Mouse (Mus musculus): ENCODE measurements around the gene Trabd2b. TPM values are rescaled to one million over a fixed set of nuclear protein-coding genes. Genes with fewer than 3 reads are reported as not detected.

Gene Trabd2b
- polyA plus RNA-seq, 1 experiment from 2014 or later: 1.8 TPM

DNA sequence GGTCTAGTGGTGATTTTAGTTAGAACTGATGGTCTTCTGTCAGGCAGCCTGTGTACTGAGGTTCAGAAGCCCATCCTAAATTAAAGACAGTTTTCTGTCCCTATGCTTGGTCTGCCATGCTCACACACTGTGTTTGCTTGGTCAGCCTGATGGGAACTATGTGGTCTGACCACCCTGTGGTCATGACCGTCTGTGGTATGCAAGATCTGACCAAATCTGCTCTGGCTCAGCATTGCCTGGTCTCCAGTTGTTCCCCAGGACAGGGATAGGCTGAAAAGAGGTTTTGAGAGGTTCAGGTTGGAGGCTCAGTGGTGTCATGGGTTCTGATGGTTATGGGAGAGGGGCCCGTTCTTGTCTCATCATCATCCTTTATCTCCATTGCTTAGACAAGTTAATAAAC, 13.6 kb downstream of the Trabd2b start:
- 95% methylated on average over 2 of the region's 2 CpGs for WGBS
- H3K9me3 ChIP-seq: no peaks in the 10 kb centered on the region

GRCm38 (mm10) chr4:114423084-114423483, 16.6 kb downstream of the Trabd2b start:
- no peak overlapping the region for H3K4me3 ChIP-seq
- H3K27ac ChIP-seq (replicated peaks): no peak overlapping the region
- 70% methylated on average over 6 of the region's 6 CpGs for WGBS
- H3K9me3 ChIP-seq: no peaks in the 10 kb centered on the region
- H3K27me3 ChIP-seq: no peaks in the 10 kb centered on the region
- H3K4me1 ChIP-seq: no peaks in the 10 kb centered on the region
- H3K4me2 ChIP-seq (replicated peaks): no peak overlapping the region
- no peaks in the 10 kb centered on the region for H3K36me3 ChIP-seq
- H3K9ac ChIP-seq (replicated peaks): no peak overlapping the region
- no peak for ATAC-seq (ENCODE audit: low FRiP score, low read depth)

More for the DNA sequence above, 13.6 kb downstream of the Trabd2b start:
- H3K4me3 ChIP-seq: no peak overlapping the region
- H3K36me3 ChIP-seq: no peaks in the 10 kb centered on the region
- H3K4me2 ChIP-seq (replicated peaks): no peak overlapping the region
- no peak overlapping the region for H3K27ac ChIP-seq (replicated peaks)
- H3K9ac ChIP-seq (replicated peaks): no peak overlapping the region
- peaks cover 4% of the 10 kb centered on the region; the same call in 1 of the 2 replicates for H3K4me1 ChIP-seq
- no peaks in the 10 kb centered on the region for H3K27me3 ChIP-seq
- ATAC-seq (ENCODE audit: low FRiP score, low read depth): no peak

- Histone ChIP-seq H3K4me3 (no peak overlapping the region), H3K27ac (replicated peaks) (no peak overlapping the region), H3K27me3 (no peaks in the 10 kb centered on the region), H3K36me3 (no peaks in the 10 kb centered on the region), H3K9ac (replicated peaks) (no peak overlapping the region), H3K4me2 (replicated peaks) (no peak overlapping the region), H3K4me1 (no peaks in the 10 kb centered on the region), H3K9me3 (no peaks in the 10 kb centered on the region)
- WGBS: 63% methylated on average over 5 of the region's 5 CpGs
- ATAC-seq (ENCODE audit: low FRiP score, low read depth): no peak
Measured at GRCm38 (mm10) chr4:114425808-114426207, 19.3 kb downstream of the Trabd2b start.

GRCm38 (mm10) chr4:114432742-114433141, 26.2 kb downstream of the Trabd2b start:
- H3K27me3 ChIP-seq: no peaks in the 10 kb centered on the region
- no peaks in the 10 kb centered on the region for H3K9me3 ChIP-seq
- H3K27ac ChIP-seq (replicated peaks): no peak overlapping the region
- H3K4me1 ChIP-seq: no peaks in the 10 kb centered on the region
- no peak overlapping the region for H3K4me3 ChIP-seq
- no peak overlapping the region for H3K4me2 ChIP-seq (replicated peaks)
- H3K36me3 ChIP-seq: no peaks in the 10 kb centered on the region
- 89% methylated on average over 2 of the region's 2 CpGs for WGBS
- H3K9ac ChIP-seq (replicated peaks): no peak overlapping the region
- ATAC-seq (ENCODE audit: low FRiP score, low read depth): no peak

DNA sequence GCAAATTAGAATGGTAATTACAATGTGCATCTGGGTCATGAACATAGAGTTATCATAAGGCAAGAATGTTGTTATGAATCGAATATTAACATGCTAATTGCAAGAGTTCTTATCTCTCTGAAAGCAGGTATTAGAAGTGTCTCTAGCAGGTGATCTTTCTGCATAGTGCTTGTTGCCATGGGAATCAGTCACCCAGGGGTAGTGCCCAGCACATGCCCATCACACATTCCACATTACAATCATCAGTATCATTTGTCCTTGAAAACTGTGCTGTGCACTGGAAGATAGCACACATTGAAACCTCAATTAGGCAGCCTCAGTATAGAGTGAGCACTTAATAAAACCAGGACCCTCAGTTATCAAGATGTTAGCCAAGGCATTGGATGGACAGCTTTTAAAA, 26.9 kb downstream of the Trabd2b start:
- no peak for ATAC-seq (ENCODE audit: low FRiP score, low read depth)
- H3K4me3 ChIP-seq: no peak overlapping the region
- H3K4me2 ChIP-seq (replicated peaks): no peak overlapping the region
- WGBS: 82% methylated on average over 1 of the region's 1 CpGs
- no peak overlapping the region for H3K9ac ChIP-seq (replicated peaks)
- no peaks in the 10 kb centered on the region for H3K27me3 ChIP-seq
- no peaks in the 10 kb centered on the region for H3K36me3 ChIP-seq
- no peaks in the 10 kb centered on the region for H3K9me3 ChIP-seq
- H3K27ac ChIP-seq (replicated peaks): no peak overlapping the region
- no peaks in the 10 kb centered on the region for H3K4me1 ChIP-seq

DNA sequence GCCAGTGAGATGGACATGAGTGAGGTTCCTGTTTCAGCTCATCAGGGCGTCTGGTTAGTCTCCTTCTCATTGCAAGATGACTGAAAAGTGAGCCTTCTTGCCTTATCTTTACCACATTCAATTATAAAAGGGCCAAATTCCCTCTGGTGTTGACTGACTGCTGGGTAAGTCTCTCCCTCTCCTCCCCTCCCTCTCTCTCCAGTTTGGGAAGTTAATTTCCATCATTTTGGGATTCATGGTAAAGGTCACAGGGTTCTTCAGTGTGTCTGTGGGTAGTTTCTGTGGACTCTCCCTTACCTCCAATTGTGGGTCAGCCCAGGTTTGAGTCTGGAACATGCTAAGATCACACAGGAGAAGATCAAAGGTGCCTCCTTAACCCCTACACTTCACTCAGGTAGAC, 28.2 kb downstream of the Trabd2b start:
- H3K27ac ChIP-seq (replicated peaks): no peak overlapping the region
- ATAC-seq (ENCODE audit: low FRiP score, low read depth): no peak
- 71% methylated on average over 1 of the region's 1 CpGs for WGBS
- no peaks in the 10 kb centered on the region for H3K36me3 ChIP-seq
- H3K4me1 ChIP-seq: no peaks in the 10 kb centered on the region
- no peak overlapping the region for H3K4me3 ChIP-seq
- H3K4me2 ChIP-seq (replicated peaks): no peak overlapping the region
- no peaks in the 10 kb centered on the region for H3K9me3 ChIP-seq
- no peak overlapping the region for H3K9ac ChIP-seq (replicated peaks)
- no peaks in the 10 kb centered on the region for H3K27me3 ChIP-seq

DNA sequence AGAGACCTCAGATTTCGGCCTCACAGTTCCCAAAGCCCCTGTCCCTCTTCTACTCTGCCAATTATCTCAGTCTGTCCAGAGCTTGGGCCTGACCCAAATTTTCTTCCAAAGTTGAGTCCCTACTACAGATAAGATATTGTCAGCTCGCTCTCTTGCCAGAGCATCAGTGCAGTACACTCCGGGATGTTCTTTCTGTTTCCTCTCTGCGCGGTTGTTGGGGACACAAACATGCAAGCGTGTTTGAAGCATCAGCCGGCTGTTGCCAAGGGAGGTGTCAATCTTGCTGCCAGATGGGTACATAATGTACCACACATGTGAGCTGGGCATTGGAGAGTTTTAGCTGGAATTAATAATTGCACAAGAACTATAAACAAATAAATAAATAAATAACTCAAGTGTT, 28.9 kb downstream of the Trabd2b start:
- H3K4me1 ChIP-seq: no peaks in the 10 kb centered on the region
- no peak overlapping the region for H3K27ac ChIP-seq (replicated peaks)
- no peak overlapping the region for H3K4me3 ChIP-seq
- WGBS: 89% methylated on average over 7 of the region's 7 CpGs
- H3K27me3 ChIP-seq: no peaks in the 10 kb centered on the region
- no peak overlapping the region for H3K9ac ChIP-seq (replicated peaks)
- ATAC-seq (ENCODE audit: low FRiP score, low read depth): no peak
- H3K4me2 ChIP-seq (replicated peaks): no peak overlapping the region
- no peaks in the 10 kb centered on the region for H3K9me3 ChIP-seq
- no peaks in the 10 kb centered on the region for H3K36me3 ChIP-seq

- Histone ChIP-seq H3K36me3 (no peaks in the 10 kb centered on the region), H3K4me1 (no peaks in the 10 kb centered on the region), H3K4me2 (replicated peaks) (no peak overlapping the region), H3K27ac (replicated peaks) (no peak overlapping the region), H3K4me3 (no peak overlapping the region), H3K9me3 (no peaks in the 10 kb centered on the region), H3K27me3 (no peaks in the 10 kb centered on the region), H3K9ac (replicated peaks) (no peak overlapping the region)
- ATAC-seq (ENCODE audit: low FRiP score, low read depth): no peak
- 81% methylated on average over 2 of the region's 2 CpGs for WGBS
Measured at GRCm38 (mm10) chr4:114438764-114439163, 32.2 kb downstream of the Trabd2b start.

GRCm38 (mm10) chr4:114442186-114442585, 35.7 kb downstream of the Trabd2b start:
- H3K27ac ChIP-seq (replicated peaks): no peak overlapping the region
- no peaks in the 10 kb centered on the region for H3K4me1 ChIP-seq
- no peak for ATAC-seq (ENCODE audit: low FRiP score, low read depth)
- no peaks in the 10 kb centered on the region for H3K9me3 ChIP-seq
- no peaks in the 10 kb centered on the region for H3K36me3 ChIP-seq
- H3K9ac ChIP-seq (replicated peaks): no peak overlapping the region
- H3K4me2 ChIP-seq (replicated peaks): no peak overlapping the region
- 70% methylated on average over 2 of the region's 2 CpGs for WGBS
- no peaks in the 10 kb centered on the region for H3K27me3 ChIP-seq
- H3K4me3 ChIP-seq: no peak overlapping the region

DNA sequence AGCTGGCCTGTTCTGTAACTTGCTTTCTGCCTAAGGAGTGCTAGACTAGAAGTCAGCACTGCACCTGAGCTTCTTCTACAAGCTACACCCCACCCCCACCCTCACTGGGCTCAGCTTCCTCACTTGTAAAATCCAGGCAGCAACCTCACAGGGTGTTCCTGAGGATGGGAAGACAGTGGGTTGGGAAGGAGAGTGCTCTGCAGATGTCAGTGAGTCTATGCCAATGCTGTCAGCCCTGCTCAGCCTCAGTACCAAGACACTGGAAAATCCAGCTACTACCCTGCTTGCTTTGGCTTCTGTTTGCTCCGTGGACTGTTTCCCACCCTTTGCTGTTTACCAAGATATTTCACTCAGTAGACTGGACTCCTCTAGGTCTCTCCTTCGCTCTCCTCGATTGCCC, 36.1 kb downstream of the Trabd2b start:
- no peak overlapping the region for H3K4me3 ChIP-seq

GRCm38 (mm10) chr4:114448393-114449052, 42.0 kb downstream of the Trabd2b start:
- H3K9me3 ChIP-seq: no peaks in the 10 kb centered on the region
- no peak overlapping the region for H3K9ac ChIP-seq (replicated peaks)
- H3K27ac ChIP-seq (replicated peaks): no peak overlapping the region
- WGBS: 93% methylated on average over 9 of the region's 9 CpGs
- ATAC-seq (ENCODE audit: low FRiP score, low read depth): no peak
- no peaks in the 10 kb centered on the region for H3K36me3 ChIP-seq
- H3K4me1 ChIP-seq: no peaks in the 10 kb centered on the region
- no peak overlapping the region for H3K4me3 ChIP-seq
- H3K27me3 ChIP-seq: no peaks in the 10 kb centered on the region
- H3K4me2 ChIP-seq (replicated peaks): no peak overlapping the region

More for the DNA sequence above, 36.1 kb downstream of the Trabd2b start:
- Histone ChIP-seq H3K9ac (replicated peaks) (no peak overlapping the region), H3K9me3 (no peaks in the 10 kb centered on the region), H3K4me2 (replicated peaks) (no peak overlapping the region), H3K4me1 (no peaks in the 10 kb centered on the region), H3K27me3 (no peaks in the 10 kb centered on the region), H3K36me3 (no peaks in the 10 kb centered on the region), H3K27ac (replicated peaks) (no peak overlapping the region)
- no peak for ATAC-seq (ENCODE audit: low FRiP score, low read depth)
- 75% methylated on average over 3 of the region's 3 CpGs for WGBS

DNA sequence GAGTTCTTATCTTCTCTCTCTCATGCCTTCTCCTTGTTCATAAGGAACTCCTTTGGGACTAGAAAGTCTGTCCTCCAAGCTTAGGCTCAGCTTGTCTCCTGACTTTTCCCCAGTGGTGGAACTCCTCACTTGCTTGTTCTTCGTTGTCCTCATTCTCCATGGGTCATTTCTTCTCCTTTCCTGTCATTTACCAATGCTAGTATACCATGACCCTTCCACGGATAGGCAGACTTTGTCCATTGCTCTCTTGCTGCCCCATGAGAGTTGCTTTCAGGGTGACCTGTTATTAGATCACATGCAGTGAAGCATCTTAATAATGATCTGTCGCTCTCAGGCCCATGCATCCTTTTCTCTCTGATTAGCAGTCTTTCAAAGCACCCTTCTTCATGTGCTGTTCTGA, 46.6 kb downstream of the Trabd2b start:
- Histone ChIP-seq H3K4me2 (replicated peaks) (no peak overlapping the region), H3K9me3 (no peaks in the 10 kb centered on the region), H3K36me3 (no peaks in the 10 kb centered on the region), H3K4me3 (no peak overlapping the region), H3K27me3 (no peaks in the 10 kb centered on the region), H3K27ac (replicated peaks) (no peak overlapping the region), H3K4me1 (no peaks in the 10 kb centered on the region), H3K9ac (replicated peaks) (no peak overlapping the region)
- ATAC-seq (ENCODE audit: low FRiP score, low read depth): no peak
- WGBS: 74% methylated on average over 3 of the region's 3 CpGs

DNA sequence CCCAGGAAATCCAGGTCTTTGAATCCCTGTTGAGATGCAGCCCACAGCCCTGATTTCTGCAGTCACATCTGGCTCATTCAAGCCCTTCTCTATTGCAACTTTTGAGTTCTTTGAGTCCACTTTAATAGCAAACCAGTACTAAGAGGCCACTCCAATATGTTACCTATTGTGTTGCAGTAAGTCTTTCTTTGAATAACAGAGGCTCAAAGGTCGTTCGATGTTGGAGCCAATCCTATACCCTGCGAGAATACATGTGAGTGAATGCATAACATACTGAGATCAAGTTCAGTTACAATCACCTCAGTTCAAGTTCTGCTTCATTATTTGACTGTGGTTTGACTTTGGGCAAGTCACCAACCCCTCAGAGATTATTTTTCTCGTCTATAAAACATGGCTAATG, 47.5 kb downstream of the Trabd2b start:
- H3K9ac ChIP-seq (replicated peaks): no peak overlapping the region
- H3K27ac ChIP-seq (replicated peaks): no peak overlapping the region
- no peaks in the 10 kb centered on the region for H3K9me3 ChIP-seq
- ATAC-seq (ENCODE audit: low FRiP score, low read depth): no peak
- H3K4me3 ChIP-seq: no peak overlapping the region
- no peaks in the 10 kb centered on the region for H3K4me1 ChIP-seq
- no peaks in the 10 kb centered on the region for H3K27me3 ChIP-seq
- H3K4me2 ChIP-seq (replicated peaks): no peak overlapping the region
- no peaks in the 10 kb centered on the region for H3K36me3 ChIP-seq
- WGBS: 83% methylated on average over 4 of the region's 4 CpGs

All from midbrain, embryonic 12.5 days (tissue).